Mouse (Mus musculus): ENCODE data around the gene Specc1l.

DNA sequence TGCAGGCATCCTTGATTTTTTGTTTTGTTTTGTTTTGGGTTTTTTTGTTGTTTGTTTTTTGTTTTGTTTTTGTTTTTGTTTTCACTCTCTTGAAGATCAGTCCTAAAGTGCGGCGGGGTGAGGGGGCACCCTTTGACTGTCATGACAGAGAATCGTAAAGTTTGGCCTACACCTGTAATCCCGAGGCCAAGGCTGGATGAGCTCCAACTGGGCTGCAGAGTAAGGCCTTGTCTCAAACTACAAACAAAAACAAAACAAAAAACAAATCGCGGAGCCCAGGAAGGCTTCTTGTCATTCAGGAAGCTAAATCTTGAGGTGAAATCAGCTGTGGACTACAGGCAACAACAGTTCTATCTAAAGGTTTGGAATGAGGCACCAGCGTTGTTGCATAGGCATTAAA, 1.1 kb downstream of the Specc1l start:
- TF ChIP-seq CTCF (conservative IDR thresholded peaks at IDR 0.05; ENCODE audit: insufficient read depth, insufficient read length, low read depth, low read length), result no peak
- TF ChIP-seq POLR2A (IDR thresholded peaks at IDR 0.05; ENCODE audit: low read depth, low read length), result no peak
